Mouse (Mus musculus): ENCODE measurements around the gene Nptx1. TPM values are rescaled to one million over a fixed set of nuclear protein-coding genes. Genes with fewer than 3 reads are reported as not detected.
A peak's percentile ranks its signal among the peaks of the same experiment; 100 is the strongest.

The Nptx1 gene
- polyA plus RNA-seq, 1 experiment from 2014 or later: 16.1 TPM

DNA sequence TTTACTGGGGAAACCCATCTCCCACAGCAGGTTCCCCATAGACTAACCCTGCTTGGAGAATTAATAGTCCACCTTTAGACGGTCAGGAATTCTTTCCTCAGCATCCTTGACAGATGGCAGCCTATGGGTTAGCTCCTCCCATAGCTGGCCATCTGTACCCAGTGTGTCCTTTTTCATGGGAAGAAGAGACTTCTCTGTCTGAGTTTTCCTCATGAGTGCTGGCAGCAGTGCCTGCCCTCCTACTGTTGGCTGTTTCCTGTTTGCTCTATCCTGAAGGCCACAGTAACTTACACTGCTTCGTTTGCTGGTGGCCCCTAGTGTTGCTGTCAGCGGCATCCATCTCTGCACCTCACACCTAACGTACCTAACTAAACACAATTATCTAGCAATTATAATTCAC, 50.1 kb downstream of the Nptx1 start:
- ATAC-seq (ENCODE audit: low FRiP score, low read depth): no peak
- WGBS: 73% methylated on average over 4 of the region's 4 CpGs
- H3K36me3 ChIP-seq: peaks cover 37% of the 10 kb centered on the region
- no peak overlapping the region for H3K27ac ChIP-seq
- peaks cover 16% of the 10 kb centered on the region for H3K4me1 ChIP-seq
- H3K9ac ChIP-seq: no peak overlapping the region
- H3K27me3 ChIP-seq (replicated peaks): no peaks in the 10 kb centered on the region
- H3K9me3 ChIP-seq: no peaks in the 10 kb centered on the region
- no peak overlapping the region for H3K4me3 ChIP-seq
- no peak overlapping the region for H3K4me2 ChIP-seq (replicated peaks)

DNA sequence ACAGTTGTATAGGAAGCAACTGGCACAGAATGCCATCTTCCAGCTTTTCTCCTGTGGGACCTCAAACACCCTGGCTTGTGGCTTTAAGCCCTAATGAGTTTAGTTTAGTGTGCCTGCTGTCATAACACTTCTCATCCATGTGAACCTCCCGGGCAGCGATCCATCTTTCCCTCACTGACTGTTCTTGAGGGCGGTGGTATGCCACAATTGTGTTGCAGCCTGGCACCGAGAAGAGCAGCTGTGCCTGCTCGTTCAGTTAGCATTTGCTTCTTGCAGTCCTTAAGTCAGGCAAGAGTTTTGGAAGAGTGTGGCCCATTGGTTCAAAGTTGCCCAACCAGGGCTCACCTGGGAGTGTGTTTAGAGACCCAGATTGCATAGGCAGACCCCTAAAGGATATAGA, 51.4 kb downstream of the Nptx1 start:
- ATAC-seq (ENCODE audit: low FRiP score, low read depth): no peak
- peaks cover 26% of the 10 kb centered on the region for H3K36me3 ChIP-seq
- H3K4me2 ChIP-seq (replicated peaks): no peak overlapping the region
- no peaks in the 10 kb centered on the region for H3K9me3 ChIP-seq
- H3K4me1 ChIP-seq: peaks cover 22% of the 10 kb centered on the region
- no peaks in the 10 kb centered on the region for H3K27me3 ChIP-seq (replicated peaks)
- H3K4me3 ChIP-seq: no peak overlapping the region
- WGBS: 96% methylated on average over 5 of the region's 5 CpGs
- no peak overlapping the region for H3K9ac ChIP-seq
- H3K27ac ChIP-seq: no peak overlapping the region

GRCm38 (mm10) chr11:119493516-119493915, 54.0 kb downstream of the Nptx1 start:
- peaks cover 22% of the 10 kb centered on the region for H3K4me1 ChIP-seq
- peaks cover 5% of the 10 kb centered on the region; the same call in 1 of the 2 replicates for H3K36me3 ChIP-seq
- H3K27ac ChIP-seq: no peak overlapping the region
- no peak overlapping the region for H3K9ac ChIP-seq
- H3K4me2 ChIP-seq (replicated peaks): no peak overlapping the region
- no peaks in the 10 kb centered on the region for H3K27me3 ChIP-seq (replicated peaks)
- H3K4me3 ChIP-seq: no peak overlapping the region
- H3K9me3 ChIP-seq: no peaks in the 10 kb centered on the region
- 84% methylated on average over 4 of the region's 4 CpGs for WGBS
- no peak for ATAC-seq (ENCODE audit: low FRiP score, low read depth)

DNA sequence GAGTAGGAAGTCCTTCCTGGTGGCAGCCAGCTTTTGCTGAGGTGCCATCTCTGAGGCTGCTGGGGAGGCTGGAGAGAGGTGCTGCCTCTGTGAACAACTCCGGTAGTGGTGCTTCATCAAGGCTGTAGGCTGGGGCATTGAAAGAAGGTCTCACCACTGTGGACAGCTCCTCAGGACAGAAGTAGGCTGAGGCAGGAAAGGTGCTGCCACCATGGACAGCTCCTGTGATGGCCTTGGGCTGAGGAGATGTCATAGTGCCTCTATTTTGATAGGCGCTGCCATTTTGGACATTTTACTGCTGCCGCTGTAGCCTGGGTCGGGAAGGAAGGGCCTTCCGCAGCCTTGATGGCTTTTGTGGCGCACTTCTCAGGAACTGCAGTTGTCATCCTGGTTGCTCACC, 54.7 kb downstream of the Nptx1 start:
- Histone ChIP-seq H3K27ac (no peak overlapping the region), H3K9ac (0 out of 2 replicates have a peak overlapping the region, but pooled peaks have one; percentile 23), H3K9me3 (no peaks in the 10 kb centered on the region), H3K4me3 (no peak overlapping the region; the same call in 1 of the 2 replicates), H3K4me1 (peaks cover 22% of the 10 kb centered on the region), H3K36me3 (peaks cover 5% of the 10 kb centered on the region; the same call in 1 of the 2 replicates), H3K27me3 (replicated peaks) (no peaks in the 10 kb centered on the region), H3K4me2 (replicated peaks) (peak overlapping the region; percentile 86)
- no peak for ATAC-seq (ENCODE audit: low FRiP score, low read depth)
- WGBS: 91% methylated on average over 6 of the region's 6 CpGs

DNA sequence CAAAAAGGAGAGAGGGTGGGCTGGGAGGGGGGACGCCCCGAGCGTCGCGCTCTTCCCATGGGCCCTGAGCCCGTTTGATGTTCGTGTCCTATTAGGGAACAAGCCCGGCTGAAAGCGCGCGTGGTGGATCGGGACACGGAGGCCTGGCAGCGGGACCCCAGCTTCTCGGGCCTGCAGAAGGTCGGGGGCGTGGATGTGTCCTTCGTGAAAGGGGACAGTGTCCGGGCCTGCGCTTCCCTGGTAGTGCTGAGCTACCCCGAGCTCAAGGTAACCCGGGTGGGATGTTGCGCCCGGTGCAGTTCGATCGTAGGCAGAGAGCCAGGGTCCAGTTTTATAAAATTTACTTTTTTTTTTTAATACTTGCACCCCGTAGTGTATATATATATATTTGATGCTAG, 55.9 kb downstream of the Nptx1 start:
- Histone ChIP-seq H3K27ac (peak overlapping the region; percentile 77; the same call in 1 of the 2 replicates), H3K4me3 (peak overlapping the region; percentile 76), H3K4me2 (replicated peaks) (peak overlapping the region; percentile 86), H3K9me3 (no peaks in the 10 kb centered on the region), H3K36me3 (peaks cover 3% of the 10 kb centered on the region; the same call in 1 of the 2 replicates), H3K4me1 (peaks cover 22% of the 10 kb centered on the region), H3K9ac (peak overlapping the region; percentile 88), H3K27me3 (replicated peaks) (no peaks in the 10 kb centered on the region)
- no peak; the same call in 1 of the 2 replicates for ATAC-seq (ENCODE audit: low FRiP score, low read depth)
- 6% methylated on average over 27 of the region's 27 CpGs for WGBS

DNA sequence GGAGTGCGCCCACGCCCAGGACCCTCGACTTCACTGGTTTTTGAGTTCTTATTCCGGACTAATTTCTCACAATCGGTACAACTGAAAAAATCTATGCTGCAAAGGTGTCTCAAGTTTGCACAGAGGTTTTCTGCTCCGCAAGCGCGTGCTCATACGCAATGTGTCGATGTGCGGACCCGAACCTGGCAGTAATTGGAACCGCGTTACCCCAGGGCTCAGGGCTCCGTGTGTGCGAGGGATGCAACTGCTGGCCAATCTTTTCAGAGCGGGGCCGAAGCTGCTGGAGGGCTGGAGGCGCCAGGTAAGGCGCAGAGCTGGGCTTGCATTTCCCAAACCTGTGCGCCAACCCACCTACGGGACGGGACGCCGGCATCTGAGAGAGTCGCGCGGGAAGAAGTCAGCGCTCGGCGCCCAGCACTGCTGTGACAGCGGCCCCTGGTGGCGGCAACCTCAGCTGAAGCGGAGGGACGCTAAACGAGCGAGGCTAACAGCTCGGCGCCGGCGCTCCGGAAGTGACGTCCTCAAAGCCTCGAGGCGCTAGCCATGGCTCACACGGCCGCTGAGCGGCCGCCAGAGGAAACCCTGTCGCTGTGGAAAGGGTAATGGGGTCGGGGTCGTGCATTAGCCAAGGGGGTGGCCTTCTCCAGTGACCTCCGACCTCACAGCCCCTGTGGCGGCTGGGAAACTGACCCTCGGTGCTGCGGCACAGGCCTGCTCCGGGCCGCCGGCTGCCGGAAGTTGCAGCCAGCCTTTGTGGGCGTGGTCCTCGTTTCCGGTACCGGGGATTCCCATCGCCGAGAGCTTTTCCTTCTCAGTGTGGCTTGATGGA, 56.5 kb downstream of the Nptx1 start, which contains the start of gene Endov:
TSS of gene Endov (plus strand) at position 487 of the 829 bp plus-strand sequence.
- peaks cover 3% of the 10 kb centered on the region; the same call in 1 of the 2 replicates for H3K36me3 ChIP-seq
- peak within 1 kb of the TSS; percentile 86 for H3K4me2 ChIP-seq (replicated peaks)
- no peaks in the 10 kb centered on the region for H3K9me3 ChIP-seq
- no peaks in the 10 kb centered on the region for H3K27me3 ChIP-seq (replicated peaks)
- peak within 1 kb of the TSS; percentile 77 for H3K27ac ChIP-seq
- H3K9ac ChIP-seq: peak within 1 kb of the TSS; percentile 88
- 1% methylated on average over 66 of the region's 66 CpGs for WGBS
- H3K4me1 ChIP-seq: peaks cover 22% of the 10 kb centered on the region
- peak within 1 kb of the TSS; percentile 76 for H3K4me3 ChIP-seq
- peak; percentile 92 for ATAC-seq (ENCODE audit: low FRiP score, low read depth)

Other genes with a start within 250 kb of the Nptx1 start
- 311 and 324 TPM in 2 replicates for gene Eif4a3, start 247.7 kb downstream of the Nptx1 start, polyA plus RNA-seq (2016; fragmentation: Nextera tagmentation; extraction: Ambion mirVana)
- 0.06 and 0.15 TPM in 2 replicates for gene Card14, start 240.0 kb downstream of the Nptx1 start, polyA plus RNA-seq (2016; fragmentation: Nextera tagmentation; extraction: Ambion mirVana)
- gene Sgsh, start 192.2 kb downstream of the Nptx1 start, polyA plus RNA-seq (2016; fragmentation: Nextera tagmentation; extraction: Ambion mirVana): 3.8 and 5.2 TPM in 2 replicates
- 5.0 TPM in 2 replicates for gene Slc26a11, start 192.2 kb downstream of the Nptx1 start, polyA plus RNA-seq (2016; fragmentation: Nextera tagmentation; extraction: Ambion mirVana)
- gene Rnf213, start 154.7 kb downstream of the Nptx1 start, polyA plus RNA-seq (2016; fragmentation: Nextera tagmentation; extraction: Ambion mirVana): 1.5 and 1.6 TPM in 2 replicates
- gene Endov, start 56.4 kb downstream of the Nptx1 start, polyA plus RNA-seq (2016; fragmentation: Nextera tagmentation; extraction: Ambion mirVana): 24.0 and 26.1 TPM in 2 replicates
- 17.8 and 19.0 TPM in 2 replicates for gene Rptor, start 55.2 kb upstream of the Nptx1 start, polyA plus RNA-seq (2016; fragmentation: Nextera tagmentation; extraction: Ambion mirVana)